Mouse (Mus musculus) liver, embryonic 14.5 days (tissue): ENCODE data around the gene Gm21731.

Experiments
- CTCF ChIP-seq: IDR thresholded peaks from 2 replicates; pipeline ENCODE4 v1.5.1; 2016; ENCODE audit warnings: antibody characterized with exemption, low read depth, control low read depth
- EP300 ChIP-seq: IDR thresholded peaks from 2 replicates; pipeline ENCODE4 v1.6.1; 2016; ENCODE audit warnings: antibody characterized with exemption, low read depth

- TF ChIP-seq EP300 = no peak
- no peak for TF ChIP-seq CTCF
Measured at GRCm38 (mm10) chr13:120278784-120279183, 39.9 kb downstream of the Gm21731 start.
